9 mouse cellular contexts compared by ENCODE assay signal in the genomic region with DNA sequence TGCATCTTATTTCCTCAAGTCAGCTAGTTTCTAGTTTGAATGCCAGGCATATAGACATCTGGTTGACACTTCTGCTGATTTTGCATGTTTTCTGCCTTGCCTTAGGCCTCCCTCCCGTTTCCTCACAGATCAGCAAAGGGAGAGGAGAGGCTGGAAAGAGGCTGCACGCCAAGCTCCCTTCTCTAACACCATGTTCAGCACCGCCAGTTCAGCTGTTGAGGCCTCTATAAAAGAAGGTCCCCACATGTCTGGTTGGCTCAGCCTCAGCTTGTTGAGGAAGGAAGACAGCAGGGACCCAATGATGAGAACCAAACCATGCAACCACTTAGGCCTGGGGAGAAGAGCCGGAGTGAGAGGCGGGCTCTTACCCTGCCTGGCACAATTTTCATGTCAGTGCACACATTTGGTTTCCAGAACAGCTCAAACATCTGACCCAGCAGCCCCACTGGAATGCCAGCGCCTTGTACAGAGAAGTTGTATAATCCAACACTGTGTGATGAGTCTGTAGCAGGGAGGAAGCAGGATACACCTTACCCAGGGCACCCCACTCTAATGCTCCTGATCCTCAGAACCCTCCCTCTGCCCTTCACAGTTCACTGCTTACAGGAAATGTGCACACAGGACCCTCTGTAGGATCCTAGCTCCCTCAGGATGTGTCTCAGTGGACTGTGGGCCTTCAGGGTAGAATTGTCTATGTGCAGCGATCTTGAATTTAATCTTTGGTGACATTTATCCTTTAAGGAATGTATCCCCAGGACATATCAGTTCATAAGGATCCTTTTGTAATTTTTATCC.
A peak's percentile ranks its signal among the peaks of the same experiment; 100 is the strongest.
DNase-seq lines count a peak whose midpoint lies in the region; ATAC-seq lines count a peak whose summit lies in the region.
"Had no signal": no experiment of that assay in that cellular context is flagged by ENCODE, and none has a peak within 500 bp of the region (broad histone marks: within the 10 kb centered on the region; RNA-seq: fewer than 3 reads in every experiment).

No protein-coding gene starts in this region.

- no peak for ATAC-seq in megakaryocyte, adult 5-6 weeks (ENCODE audit: poor library complexity, severe bottlenecking)
- ATAC-seq: CD4-positive, CD25-positive, alpha-beta regulatory T cell, adult 4 months had no signal

- DNase-seq in gastrocnemius, postnatal 10 days = peak; percentile 21
- DNase-seq in gastrocnemius, postnatal 4 days (ENCODE audit: low spot score in 2 of 2) = no peak
- DNase-seq in 3T3-L1 (ENCODE audit: low read depth, low spot score) = peak; percentile 36
- DNase-seq in frontal cortex, postnatal 36 days (ENCODE audit: low spot score in 2 of 2) = peak; percentile 51 to 67
- peak; percentile 75 for DNase-seq in lung, postnatal 10 days
- DNase-seq in thymus, postnatal 36 days = no peak
- no peak for DNase-seq in adrenal gland, postnatal 14 days

Comparison
In these comparisons a context has a peak if more than half of its experiments do, and no peak if none do; other contexts are left out.
1. DNase-seq: peak in gastrocnemius, postnatal 10 days (single experiment), 3T3-L1 (single experiment), frontal cortex, postnatal 36 days (2 of 2) and lung, postnatal 10 days (single experiment); none in gastrocnemius, postnatal 4 days (0 of 2), thymus, postnatal 36 days (0 of 2) and adrenal gland, postnatal 14 days (single experiment).